Mouse (Mus musculus) 3134 (cell line): ENCODE measurements around the gene Wwox.
A peak's percentile ranks its signal among the peaks of the same experiment; 100 is the strongest.
"Not testable (repeated sequence)": the region's sequence is repeated elsewhere in the genome, so short reads cannot be mapped to it uniquely, and the experiment has no call there.

ENCODE experiments used
- DNase-seq: peaks from one replicate; pipeline ENCODE4 v3.0.0-alpha.2; 2011; ENCODE audit warnings: low spot score; ENCODE audit not compliant: insufficient read length; ENCODE audit errors: extremely low read depth

Wwox gene

GRCm38 (mm10) chr8:114827810-114828209 lies 388.4 kb downstream of the Wwox start:
- not testable (repeated sequence) for DNase-seq

- DNase-seq: peak; percentile 17
Observed at GRCm38 (mm10) chr8:114831595-114831994, 392.1 kb downstream of the Wwox start.

DNA sequence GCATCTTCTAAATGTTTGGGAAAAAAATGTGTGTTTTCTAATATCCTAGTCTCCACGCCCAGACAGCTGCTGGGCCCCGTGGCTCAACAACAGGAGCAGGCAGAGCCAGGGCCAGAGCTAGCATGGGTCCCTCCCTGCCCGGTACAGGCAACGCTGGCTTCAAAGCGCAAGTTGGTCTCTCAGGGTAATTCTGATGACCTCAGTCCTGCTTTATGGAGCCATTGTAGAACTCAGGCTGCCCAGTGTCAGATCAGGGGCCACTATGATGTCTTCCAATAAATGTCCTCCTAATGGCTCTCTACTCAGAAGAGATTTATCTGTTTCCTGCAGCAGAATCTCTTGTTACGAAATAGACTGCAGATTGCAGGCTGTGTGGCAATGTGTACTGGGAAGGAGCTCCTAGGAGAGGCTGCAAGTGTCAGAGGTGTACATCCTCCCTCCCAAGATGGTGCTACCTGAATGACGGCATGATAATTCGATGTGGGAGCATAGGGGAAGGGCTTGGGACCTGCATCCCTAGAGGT lies 392.9 kb downstream of the Wwox start:
- DNase-seq: no peak

DNA sequence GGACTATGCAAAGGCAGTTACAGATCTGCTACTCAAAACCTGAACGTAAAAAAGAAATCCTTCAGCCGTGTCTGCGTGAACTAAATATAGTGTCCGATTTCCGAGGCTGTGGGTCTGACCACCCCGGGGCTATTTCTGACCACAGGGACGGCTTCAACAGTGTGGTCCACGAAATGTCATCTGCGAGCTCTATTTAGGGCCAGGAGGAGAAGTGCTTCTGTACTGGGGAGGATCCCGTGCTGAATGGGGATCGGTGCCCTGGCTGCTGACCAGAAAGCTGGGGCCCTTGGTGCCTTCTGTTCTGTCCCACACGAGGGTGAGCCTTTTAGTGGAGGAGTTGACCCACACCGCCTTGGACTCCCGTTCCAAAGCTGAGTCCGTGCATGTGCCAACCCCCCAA lies 395.3 kb downstream of the Wwox start:
- DNase-seq: no peak

GRCm38 (mm10) chr8:114839998-114840397 lies 400.5 kb downstream of the Wwox start:
- no peak for DNase-seq

GRCm38 (mm10) chr8:114847666-114848065 lies 408.2 kb downstream of the Wwox start:
- peak; percentile 34 for DNase-seq

DNA sequence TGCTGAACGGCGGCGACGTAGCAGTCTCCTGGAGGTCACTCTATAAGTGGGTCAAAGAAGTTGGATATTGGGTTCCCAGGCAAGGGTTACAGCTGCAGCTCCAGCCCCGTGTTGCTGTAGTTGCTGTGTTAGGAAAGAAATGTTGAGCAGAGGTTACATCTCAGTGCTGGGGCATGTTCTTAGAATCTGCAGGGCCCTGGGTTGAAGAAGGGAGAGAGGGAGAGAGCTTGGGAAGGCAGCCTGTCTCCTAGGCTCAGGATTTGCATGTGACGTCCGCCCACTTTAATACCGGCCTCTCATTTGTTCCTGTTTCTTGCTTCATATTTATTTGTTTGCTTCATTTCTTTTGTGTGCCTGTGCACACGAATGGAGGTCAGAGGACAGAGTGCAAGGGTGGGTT lies 410.0 kb downstream of the Wwox start:
- DNase-seq: no peak

- DNase-seq: no peak
Observed at GRCm38 (mm10) chr8:114850014-114850870, 410.8 kb downstream of the Wwox start.

GRCm38 (mm10) chr8:114853765-114854164 lies 414.3 kb downstream of the Wwox start:
- DNase-seq: no peak

- DNase-seq: no peak
Observed at GRCm38 (mm10) chr8:114855833-114856232, 416.4 kb downstream of the Wwox start.

- DNase-seq: no peak
Observed at GRCm38 (mm10) chr8:114865911-114866310, 426.5 kb downstream of the Wwox start.

DNA sequence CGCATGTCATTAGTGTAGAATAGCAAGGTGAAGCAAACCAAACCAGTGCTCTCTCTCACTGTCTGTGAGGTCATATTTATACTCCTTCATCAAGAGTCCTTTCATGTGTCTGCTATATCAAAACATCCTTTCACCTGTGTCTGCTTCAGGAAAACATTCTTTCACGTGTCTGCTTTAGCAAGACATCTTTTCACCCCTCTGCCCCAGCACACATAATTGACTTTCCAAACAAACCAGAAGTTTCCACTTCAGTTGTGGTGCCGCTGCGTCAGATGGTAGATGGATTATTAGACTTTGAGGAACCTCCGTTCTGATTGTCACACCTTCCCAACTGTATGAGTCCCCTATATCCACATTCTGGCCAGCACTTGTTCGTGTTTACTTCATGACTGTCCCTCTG lies 429.9 kb downstream of the Wwox start:
- DNase-seq: no peak

DNA sequence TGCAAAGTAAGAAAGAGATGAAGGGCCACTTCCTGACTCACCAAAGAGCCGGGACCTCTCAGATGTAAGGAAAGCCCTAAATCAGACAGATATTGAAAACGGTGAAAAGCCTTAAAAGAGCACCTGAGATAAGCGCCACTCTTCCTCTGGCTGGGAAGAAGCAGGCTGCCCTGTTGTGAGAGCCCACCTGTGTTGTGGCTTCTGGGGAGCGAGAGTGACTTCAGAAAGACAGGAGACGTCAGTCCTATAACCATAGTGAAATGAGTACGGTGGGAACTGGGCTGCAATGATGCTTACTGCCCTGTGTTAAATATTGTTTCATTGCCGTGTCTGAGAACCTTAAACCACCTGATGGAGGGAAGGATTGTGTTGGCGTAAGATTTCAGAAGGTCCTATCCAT lies 431.0 kb downstream of the Wwox start:
- no peak for DNase-seq

GRCm38 (mm10) chr8:114872491-114872890 lies 433.0 kb downstream of the Wwox start:
- no peak for DNase-seq

DNA sequence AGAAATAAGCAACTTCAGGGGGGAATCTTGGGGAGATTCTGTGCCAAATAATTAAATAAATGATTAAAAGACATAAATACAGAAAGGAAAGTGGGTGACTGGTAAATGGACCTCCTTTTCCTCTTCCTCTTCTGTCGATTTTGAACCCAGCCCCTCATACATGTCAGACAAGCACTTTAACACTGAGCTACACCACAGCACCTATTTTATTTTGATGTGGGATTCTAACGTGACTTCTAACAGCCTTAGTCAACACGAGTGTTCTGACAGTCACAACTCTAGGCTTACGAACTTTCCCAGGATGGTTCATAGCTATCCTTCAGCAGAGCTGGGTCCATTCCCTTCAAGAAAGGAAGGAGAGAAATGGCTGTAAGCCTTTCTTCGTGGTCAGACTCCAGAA lies 435.7 kb downstream of the Wwox start:
- no peak for DNase-seq

DNA sequence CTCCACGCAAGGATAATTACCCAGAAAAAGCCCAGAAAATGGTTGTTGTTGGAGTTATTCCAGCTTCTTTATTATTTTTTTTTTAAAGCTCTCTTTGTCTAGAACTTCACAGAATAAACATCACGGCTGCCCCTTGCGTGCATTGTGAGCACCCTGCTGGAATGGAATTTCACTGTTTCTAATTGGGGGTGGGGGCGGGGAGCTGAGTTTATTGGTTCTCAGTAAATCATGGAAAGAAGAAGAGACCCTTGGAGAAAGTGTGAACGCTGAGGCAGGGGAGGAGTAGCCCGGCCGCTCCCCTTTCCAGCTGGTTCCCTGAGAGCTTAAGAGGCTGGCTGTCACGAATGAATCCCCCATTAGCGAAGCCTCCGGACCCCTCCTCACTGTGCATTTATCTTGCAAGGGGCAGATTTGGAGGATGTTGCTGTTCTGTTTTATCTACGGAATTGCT lies 436.7 kb downstream of the Wwox start:
- DNase-seq: no peak

DNA sequence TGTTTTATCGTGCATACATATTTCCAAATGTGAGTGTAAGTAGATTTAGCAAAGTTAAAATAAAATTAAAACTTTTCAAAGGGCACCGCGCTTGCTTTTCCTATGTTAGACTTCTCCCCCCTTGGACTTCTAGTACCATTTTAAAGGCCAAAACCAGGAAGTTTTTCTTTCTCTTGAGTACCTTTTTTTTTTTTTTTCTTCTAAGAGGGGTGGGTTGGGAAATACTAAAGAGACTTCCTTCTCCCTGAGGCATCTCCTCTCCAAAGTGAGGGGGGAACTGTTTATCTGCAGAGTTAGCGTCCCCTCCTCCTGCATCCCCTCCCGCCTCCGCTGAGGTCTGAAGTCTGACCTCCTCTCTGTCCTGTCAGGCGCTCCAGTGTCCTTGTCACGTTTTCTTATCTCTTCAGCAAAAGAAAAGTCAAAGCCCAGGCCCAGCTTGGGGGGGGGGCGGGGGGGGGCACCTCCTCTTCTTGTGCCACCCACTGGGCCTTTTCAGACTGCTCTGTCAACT lies 437.3 kb downstream of the Wwox start:
- no peak for DNase-seq

GRCm38 (mm10) chr8:114877234-114877633 lies 437.8 kb downstream of the Wwox start:
- no peak for DNase-seq

DNA sequence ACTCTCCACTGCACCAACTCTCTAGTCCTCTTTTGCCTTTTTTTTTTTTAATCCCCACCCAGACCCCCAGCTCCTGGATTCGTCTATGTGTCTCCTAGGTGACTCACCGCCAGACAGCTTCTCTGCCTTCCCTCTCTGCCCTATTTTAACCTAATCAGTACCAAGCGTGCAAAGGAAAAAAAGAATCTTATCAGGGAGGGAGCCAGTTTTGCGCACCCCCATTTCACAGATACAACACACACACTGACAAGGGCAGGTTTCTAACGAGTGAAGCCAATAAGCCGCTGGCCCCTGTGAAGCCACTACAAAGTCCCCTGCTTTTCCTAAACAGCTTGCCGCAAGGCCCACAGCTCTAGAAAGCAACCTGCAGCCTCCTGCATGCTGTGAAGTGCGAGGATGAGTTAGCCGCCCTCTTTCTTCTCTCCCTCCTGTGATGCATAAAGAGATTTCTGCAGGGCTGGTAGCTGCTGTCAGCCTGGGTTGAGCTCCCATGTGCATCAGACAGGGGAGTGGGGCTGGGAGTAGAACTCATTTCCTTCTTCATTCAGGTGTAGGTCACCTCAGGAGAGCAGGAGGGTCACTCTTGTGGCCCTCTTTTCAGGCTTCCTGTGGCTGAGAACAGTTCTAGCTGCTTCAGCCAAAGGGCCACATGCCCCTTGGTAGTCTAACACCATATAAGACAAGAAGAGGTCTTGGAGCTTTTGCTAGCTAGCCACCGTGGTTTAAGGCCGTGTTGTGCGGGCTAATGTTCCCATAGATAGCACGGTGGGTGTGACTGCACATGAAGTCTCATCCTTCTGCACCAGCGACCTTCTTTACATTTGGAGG lies 439.2 kb downstream of the Wwox start:
- no peak for DNase-seq

DNA sequence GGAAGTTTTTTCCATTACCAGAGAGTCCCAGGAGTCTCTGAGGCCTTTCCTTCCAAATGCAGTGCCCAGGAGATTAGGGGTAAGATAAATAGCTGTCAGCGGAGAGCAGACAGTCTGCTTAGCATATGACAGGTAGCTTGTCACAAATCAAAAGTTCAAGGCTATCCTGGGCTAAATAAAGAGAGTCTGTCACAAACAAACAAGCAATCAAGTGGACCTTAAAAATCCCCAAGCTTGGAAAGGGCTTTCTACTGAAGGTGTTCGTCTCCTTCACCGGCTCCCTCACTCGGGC lies 439.8 kb downstream of the Wwox start:
- no peak for DNase-seq

GRCm38 (mm10) chr8:114879678-114880077 lies 440.2 kb downstream of the Wwox start:
- no peak for DNase-seq
